Mouse (Mus musculus): ENCODE results near the gene Tmem131.

- no peak for TF ChIP-seq CTCF (IDR thresholded peaks at IDR 0.05)
- TF ChIP-seq EP300 (IDR thresholded peaks at IDR 0.05) = no peak
These were observed 39.9 kb downstream of the Tmem131 start for GRCm38 (mm10) chr1:36903376-36904083.

Measured in lung, postnatal 0 days (tissue).